Mouse (Mus musculus) retina, embryonic 14.5 days (tissue): ENCODE results near the gene Mdc1.

Source experiments
- DNase-seq: peaks from one replicate; pipeline ENCODE4 v3.0.0-alpha.2; 2015; ENCODE audit warnings: low spot score

Mdc1 gene

DNA sequence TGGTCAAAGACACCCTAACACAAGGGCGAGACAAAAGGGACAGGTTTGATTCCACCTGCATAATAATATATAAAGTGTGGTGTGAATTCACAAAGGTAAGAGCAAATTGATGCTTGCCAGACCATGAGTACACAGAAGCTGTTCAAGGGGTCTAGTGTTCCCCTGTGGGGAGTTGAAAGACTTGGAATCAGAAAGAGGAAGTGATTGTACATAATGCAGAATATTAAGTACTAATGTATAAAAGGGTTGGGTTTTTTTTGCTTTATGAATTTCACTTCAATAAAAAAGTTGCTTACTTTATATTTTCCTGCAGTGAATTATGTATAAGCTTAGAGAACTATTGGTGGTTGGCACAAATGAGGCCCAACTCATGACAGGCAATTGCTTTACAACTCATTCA, 18.1 kb downstream of the Mdc1 start:
- DNase-seq = no peak

DNA sequence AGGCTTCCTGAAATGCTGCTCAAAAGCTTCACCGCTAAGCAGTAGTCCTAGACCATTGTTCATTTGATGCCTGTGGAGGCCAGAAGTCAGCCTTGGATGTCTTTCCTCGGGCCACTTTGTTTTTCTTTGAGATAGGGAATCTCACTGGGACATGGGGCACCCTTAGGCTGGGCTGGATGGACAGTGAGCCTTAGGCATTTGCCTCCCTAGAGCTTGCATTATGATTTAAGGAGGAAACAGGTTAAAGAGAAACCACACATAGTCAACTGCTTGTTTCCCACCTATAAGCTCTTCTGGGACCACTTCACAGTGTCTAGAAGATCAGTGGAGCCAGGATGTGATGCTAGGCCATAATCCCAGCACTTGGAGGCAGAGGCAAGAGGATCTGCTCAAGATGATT, 18.5 kb downstream of the Mdc1 start:
- DNase-seq = no peak

DNA sequence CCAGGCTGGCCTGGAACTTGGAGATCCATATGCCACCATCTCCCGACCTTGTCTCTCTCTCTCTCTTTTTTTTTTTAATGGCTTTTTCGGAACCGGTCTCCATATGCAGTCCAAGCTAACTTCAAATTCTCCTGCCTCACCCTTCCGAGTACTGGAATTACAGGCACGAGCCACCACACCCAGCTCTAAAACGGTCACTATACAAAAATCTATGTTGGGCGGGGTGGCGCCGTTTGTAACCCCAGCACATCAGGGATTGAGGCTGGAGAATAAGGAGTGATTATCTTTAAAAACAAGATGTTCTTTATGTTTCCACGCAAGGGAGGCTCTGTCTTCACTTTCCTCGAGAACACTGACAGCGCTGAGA, 19.5 kb downstream of the Mdc1 start:
- DNase-seq = no peak

GRCm38 (mm10) chr17:35861198-35861857, 20.0 kb downstream of the Mdc1 start, which contains the start of gene Nrm:
Gene Nrm, plus strand, starts transcription at chr17:35861318.
- DNase-seq = peak; percentile 89

DNA sequence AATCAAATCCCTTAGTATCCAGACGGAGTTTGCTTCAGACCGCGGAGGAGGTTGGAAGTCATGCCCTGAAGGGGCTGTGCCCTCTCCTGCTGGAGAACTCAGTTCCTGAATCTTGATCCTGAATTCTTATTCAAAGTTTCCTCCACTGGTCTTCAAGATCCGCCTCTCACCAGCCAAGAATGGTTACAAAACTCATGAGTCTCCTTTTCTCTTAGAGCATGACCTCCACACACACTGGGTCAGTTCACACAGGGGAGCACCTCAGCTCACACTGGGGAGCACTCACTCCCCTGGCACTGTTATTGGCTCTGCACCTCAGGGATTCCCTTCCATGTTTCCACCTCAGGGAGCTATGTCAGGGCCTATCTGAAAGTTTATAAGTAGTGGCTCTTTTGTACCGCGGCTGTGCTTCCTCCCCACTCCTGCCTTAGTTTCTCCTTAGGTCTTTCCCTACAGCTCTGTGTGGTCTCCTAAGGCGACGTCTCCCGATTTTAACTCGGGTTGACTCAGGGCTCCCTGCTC, 23.6 kb downstream of the Mdc1 start:
- DNase-seq = no peak

DNA sequence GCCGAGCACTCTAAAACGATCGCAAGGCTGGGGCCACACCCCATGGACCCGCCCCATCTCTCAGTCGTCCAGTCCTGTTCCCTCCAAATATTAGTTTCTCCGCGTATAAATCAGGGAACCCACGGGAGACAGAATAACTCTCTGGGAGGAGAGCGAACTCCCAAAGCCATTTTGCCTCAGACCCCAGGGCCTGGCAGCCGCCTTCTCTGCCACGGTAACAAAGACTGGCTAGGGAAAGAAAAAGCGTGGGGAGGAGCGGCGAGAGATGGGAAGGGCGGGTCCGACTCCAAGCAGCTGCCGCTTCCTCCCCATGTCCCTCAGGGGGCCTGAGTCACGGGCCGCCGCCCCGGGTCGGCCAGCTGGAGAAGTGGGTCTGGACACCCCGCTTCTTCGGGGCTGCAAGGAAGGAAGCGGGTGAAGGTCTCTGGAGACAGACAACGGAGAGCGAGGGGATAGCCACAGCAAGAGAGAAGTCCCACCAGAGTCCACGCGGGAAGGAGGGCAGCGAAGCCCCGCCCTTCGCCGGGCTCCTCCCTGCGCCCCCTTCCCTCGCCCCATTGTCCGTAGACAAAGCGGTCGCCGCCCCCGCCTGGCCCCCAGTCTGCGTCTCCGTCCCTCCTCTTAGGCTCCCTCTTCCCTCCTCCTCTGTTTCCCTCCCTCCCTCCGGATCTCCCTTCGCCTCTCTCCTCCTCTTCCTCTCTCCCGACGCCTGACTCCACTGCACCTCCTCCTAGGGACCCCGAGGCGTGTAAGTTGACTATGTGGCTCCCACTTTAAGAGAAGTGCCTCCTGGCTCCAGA, 24.4 kb downstream of the Mdc1 start, which contains the start of gene Ppp1r18:
Ppp1r18 (plus strand) TSS at position 113 of the 800 bp plus-strand sequence.
- DNase-seq = peak; percentile 89

- DNase-seq = peak; percentile 66
Measured at GRCm38 (mm10) chr17:35866281-35866831, 25.0 kb downstream of the Mdc1 start.

DNA sequence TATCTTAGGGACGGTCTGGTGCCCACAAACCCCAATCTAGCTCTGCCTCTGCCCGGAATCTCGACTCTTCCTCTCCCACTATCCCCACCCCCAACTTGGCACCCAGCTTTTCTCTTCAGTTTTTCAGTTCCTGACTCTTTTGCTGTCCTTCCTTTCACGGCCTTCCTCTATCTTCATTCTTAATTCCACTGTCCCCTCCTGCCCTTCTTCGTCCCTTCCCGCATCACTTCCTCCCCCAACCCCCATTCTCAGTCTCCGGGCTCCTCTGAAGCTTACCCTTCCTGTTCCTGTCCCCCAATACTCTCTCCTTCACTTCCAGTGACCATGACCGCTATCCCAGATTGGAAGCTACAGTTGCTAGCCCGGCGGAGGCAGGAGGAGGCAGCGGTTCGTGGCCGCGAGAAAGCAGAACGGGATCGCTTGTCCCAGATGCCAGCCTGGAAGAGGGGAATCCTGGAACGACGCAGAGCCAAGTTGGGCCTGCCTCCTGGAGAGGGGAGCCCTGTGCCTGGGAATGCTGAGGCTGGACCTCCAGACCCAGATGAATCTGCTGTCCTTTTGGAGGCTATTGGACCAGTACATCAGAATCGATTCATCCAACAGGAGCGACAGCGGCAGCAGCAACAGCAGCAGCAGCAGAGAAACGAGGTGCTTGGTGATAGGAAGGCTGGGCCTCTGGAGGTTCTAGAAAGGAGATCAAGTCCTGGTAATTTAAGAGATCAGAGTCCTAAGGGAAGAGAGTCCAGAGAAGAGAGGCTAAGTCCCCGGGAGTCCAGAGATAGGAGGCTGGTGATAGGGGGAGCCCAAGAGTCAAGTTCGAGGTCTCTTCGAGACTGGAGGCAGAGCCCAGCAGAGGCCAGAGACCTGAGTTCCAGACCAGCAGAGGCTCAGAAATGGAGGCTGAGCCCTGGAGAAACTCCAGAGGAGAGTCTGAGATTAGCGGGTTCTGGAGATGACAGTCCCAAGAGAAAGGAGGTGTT, 25.9 kb downstream of the Mdc1 start:
- DNase-seq = peak; percentile 42

- DNase-seq = no peak
Measured at GRCm38 (mm10) chr17:35868165-35868820, 27.0 kb downstream of the Mdc1 start.

DNA sequence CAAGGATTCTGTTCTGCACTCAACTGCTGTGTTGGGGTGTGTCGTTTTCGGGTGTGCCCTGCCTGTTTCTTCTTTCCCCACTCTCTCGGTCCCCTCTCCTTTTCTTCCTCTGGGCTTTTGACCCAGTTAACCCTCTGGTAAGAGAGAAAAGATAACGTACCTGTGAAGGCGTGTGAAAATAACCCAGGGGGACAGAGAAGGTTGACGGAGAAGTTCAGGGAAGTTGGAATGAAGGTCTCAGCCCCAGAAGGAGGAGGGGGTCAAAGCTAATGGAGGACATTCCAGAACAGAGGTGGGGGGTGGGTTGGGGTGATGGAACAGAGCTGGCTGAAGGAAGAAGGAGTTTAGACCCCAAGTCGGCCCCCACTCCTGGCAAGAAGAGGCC, 27.6 kb downstream of the Mdc1 start:
- DNase-seq = no peak

GRCm38 (mm10) chr17:35869346-35870067, 28.2 kb downstream of the Mdc1 start:
- no peak for DNase-seq

DNA sequence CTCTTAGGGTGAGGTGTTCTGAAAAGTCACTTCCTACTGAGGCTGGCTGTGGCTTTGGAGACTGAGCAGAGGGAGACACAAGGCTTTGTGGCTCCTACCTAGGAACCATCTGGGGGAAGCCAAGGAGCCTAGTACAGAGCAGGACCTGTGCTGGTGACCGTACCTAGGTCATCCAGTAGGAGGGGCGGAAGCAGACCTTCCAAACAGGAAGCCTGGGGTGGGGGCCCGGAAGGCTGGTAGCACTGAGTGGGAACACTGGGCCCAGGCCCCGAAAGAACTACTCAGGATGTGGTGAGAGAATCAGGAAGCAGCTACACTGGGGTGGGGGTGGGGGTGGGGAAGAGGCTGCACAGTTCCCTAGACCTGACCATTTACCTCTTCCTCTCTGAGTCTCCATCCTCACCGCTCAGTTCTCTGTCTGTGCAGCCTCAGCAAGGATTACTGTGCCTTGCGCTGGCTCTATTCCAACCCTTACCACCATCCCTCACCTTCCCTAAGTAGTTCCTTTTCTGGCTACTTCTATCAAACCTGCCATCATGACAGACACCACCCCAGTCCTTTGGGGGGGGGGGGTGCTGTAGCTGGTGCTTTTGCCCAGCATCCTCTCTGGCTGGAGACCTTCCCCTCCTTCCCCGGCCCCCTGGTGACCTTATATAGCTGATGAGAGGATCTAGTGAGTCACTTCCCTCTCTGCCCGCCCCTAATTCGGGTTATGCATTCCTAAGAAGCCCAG, 29.0 kb downstream of the Mdc1 start:
- DNase-seq = no peak

DNA sequence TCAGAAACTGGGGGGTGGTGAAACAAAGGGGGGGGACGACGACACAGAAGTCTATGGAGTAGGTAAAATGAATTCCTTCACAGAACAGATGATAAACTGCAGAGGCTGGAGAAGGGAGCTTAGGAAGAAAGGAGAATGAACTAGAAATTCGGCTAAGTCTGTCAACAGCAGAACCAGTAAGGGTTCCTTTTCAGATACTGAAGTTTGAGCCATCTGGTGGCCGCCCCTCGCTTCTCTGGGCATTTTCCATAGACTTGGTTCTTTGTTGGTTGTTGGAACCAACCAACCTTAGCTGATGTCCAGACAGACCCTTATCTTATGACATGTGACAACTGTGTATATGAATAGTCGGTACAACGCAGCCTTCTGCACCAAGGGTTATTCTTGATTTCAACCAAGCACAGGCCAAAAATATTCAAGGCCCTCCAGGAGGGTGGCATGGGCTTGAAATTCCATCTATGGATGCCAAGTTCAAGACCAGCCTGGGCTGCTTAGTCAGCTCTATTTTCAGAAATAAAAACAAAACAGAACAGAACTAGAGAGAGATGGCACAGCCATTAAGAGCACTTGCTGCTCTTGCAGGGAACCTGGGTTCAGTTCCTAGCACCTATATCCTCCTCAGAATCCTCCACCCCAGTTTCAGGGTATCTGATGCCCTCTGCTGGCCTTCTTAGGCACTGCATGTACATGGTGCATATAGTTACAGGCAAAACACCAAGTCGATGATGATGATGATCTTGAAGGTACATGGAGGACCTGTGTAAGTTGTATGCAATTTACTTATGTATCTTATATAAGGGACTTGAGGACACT, 29.8 kb downstream of the Mdc1 start:
- peak; percentile 47 for DNase-seq

DNA sequence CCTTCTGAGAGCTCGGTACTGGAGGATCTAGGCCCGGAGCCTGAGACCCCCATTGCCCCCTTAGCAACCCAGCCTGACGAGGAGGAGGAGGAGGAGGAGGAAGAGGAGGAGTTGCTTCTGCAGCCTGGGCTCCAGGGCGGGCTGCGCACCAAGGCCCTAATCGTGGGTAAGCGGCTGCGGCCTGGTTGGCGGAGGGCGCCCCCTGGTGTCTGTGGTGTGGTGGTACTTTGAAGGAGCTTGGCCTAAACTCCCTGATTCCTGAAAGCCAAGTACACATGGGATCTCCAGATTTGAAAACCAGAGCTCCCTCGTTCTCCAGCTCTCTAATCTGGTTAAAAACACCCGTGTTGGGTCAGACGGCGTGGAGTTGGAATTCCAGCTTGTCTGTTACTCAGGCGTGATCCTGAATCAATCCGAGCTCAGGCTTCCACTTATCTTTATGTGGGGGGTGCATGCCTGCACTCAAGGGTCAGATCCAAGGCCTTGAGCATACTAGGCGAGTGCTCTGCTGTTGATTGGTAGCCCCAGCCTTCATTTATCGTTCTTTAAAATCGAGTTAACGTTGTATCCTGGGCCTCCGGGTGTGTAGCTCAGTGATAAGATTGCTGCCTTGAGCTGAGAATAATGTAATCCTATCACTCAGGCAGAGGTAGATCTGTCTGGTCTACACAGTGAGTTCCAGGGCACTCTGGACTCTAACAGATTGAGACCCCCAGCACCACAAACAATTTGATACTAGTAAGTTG, 32.6 kb downstream of the Mdc1 start:
- DNase-seq = peak; percentile 92

DNA sequence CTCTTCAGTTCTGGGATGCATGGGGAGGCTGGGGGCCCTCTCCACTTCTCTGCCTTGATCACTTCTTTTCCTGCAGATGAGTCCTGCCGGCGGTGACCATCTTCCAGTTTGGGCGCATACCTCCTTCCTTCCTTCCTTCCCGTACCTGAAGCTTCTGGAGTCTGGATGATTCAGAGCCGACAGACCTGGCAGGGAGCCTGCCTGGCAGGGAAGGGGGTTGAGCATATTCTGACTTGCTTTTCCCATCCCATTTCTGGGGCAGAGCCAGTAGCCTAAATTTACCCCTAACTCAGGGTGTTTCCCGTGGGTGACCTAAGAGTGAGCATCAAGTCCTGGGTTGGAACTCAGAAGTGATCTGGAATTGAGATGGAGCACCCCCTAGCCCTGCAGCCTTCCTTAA, 33.4 kb downstream of the Mdc1 start:
- no peak for DNase-seq

GRCm38 (mm10) chr17:35879245-35880057, 38.1 kb downstream of the Mdc1 start, which contains the start of gene Dhx16:
Gene Dhx16, plus strand, starts transcription at chr17:35879819.
- DNase-seq = peak; percentile 97

- no peak for DNase-seq
Measured at GRCm38 (mm10) chr17:35882924-35883323, 41.6 kb downstream of the Mdc1 start.
